Mouse (Mus musculus): ENCODE data around the gene E330017A01Rik. TPM values are rescaled to one million over a fixed set of nuclear protein-coding genes. Genes with fewer than 3 reads are reported as not detected.

The E330017A01Rik gene
- polyA plus RNA-seq, 1 experiment from 2014 or later: not detected

- no peaks in the 10 kb centered on the region for H3K9me3 ChIP-seq (ENCODE audit: control insufficient read depth, low read length)
- H3K27me3 ChIP-seq (replicated peaks; ENCODE audit: control insufficient read depth, insufficient read depth, low read length): no peaks in the 10 kb centered on the region
- H3K27ac ChIP-seq (ENCODE audit: low read depth, low read length): peak overlapping the region; percentile 80
- no peak overlapping the region for H3K9ac ChIP-seq (ENCODE audit: low read depth, low read length)
- H3K4me3 ChIP-seq (ENCODE audit: low read depth, low read length): no peak overlapping the region
- WGBS: 56% methylated on average over 2 of the region's 2 CpGs
- H3K4me1 ChIP-seq (replicated peaks; ENCODE audit: control insufficient read depth, insufficient read depth, low read length): peaks cover 12% of the 10 kb centered on the region
- H3K36me3 ChIP-seq (ENCODE audit: control insufficient read depth, insufficient read depth, low read length): no peaks in the 10 kb centered on the region
- peak; percentile 64 for ATAC-seq (replicated peaks; ENCODE audit: low FRiP score)
- H3K4me2 ChIP-seq: no peak overlapping the region
- no peak for DNase-seq (ENCODE audit: low spot score)
Observed at GRCm38 (mm10) chr16:58603831-58604230, 34.7 kb downstream of the E330017A01Rik start.

DNA sequence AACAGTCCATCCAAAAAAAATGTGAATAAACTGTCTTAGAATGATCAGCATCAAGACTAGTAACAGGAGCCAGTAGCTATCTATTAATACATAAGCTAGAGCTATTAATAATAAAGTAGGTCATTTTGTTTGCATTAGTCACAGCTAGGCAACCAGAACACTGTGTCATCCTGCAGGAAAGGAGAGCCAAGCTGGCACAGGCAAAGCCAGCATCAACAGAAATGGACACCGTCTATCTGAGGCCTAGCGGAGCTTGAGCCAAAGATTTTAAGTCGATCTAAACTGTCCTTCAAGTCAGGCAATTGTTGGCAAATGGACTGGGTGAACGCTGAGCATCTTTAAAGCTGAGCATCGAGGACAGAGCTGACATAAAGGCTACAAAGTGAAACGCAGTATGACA is 37.7 kb downstream of the E330017A01Rik start:
- WGBS: 86% methylated on average over 6 of the region's 6 CpGs

DNA sequence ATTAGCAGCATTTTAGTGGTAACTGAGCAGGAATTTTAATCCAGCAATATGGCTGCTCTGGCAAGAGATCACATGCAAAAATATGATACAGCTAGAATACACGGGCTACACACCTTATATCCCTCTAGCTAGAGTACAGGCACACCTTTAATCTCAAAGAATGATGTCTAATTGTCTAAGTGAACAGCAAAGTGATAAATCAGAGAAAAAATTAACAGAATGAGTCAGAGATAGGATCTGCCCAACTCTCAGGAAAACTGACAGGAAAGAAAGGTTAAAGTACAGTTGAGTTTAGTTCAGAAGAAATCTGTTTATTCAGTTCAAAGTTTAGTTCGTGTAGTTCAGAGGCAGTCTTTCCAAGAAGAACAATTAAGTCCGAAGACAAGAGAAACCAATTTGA is 47.2 kb downstream of the E330017A01Rik start:
- Histone ChIP-seq H3K9me3 (ENCODE audit: control insufficient read depth, low read length) (no peaks in the 10 kb centered on the region), H3K4me3 (ENCODE audit: low read depth, low read length) (no peak overlapping the region), H3K9ac (ENCODE audit: low read depth, low read length) (no peak overlapping the region), H3K4me1 (replicated peaks; ENCODE audit: control insufficient read depth, insufficient read depth, low read length) (no peaks in the 10 kb centered on the region), H3K27me3 (replicated peaks; ENCODE audit: control insufficient read depth, insufficient read depth, low read length) (no peaks in the 10 kb centered on the region), H3K27ac (ENCODE audit: low read depth, low read length) (no peak overlapping the region), H3K4me2 (no peak overlapping the region), H3K36me3 (ENCODE audit: control insufficient read depth, insufficient read depth, low read length) (no peaks in the 10 kb centered on the region)
- ATAC-seq (replicated peaks; ENCODE audit: low FRiP score): no peak
- no peak for DNase-seq (ENCODE audit: low spot score)
- WGBS: 77% methylated on average over 3 of the region's 3 CpGs

More for the DNA sequence above, 37.7 kb downstream of the E330017A01Rik start:
- Histone ChIP-seq H3K4me1 (replicated peaks; ENCODE audit: control insufficient read depth, insufficient read depth, low read length) (peaks cover 12% of the 10 kb centered on the region), H3K9ac (ENCODE audit: low read depth, low read length) (no peak overlapping the region), H3K4me2 (no peak overlapping the region), H3K27ac (ENCODE audit: low read depth, low read length) (no peak overlapping the region), H3K36me3 (ENCODE audit: control insufficient read depth, insufficient read depth, low read length) (no peaks in the 10 kb centered on the region), H3K4me3 (ENCODE audit: low read depth, low read length) (no peak overlapping the region), H3K9me3 (ENCODE audit: control insufficient read depth, low read length) (no peaks in the 10 kb centered on the region), H3K27me3 (replicated peaks; ENCODE audit: control insufficient read depth, insufficient read depth, low read length) (no peaks in the 10 kb centered on the region)
- DNase-seq (ENCODE audit: low spot score) (no peak), ATAC-seq (replicated peaks; ENCODE audit: low FRiP score) (no peak)

DNA sequence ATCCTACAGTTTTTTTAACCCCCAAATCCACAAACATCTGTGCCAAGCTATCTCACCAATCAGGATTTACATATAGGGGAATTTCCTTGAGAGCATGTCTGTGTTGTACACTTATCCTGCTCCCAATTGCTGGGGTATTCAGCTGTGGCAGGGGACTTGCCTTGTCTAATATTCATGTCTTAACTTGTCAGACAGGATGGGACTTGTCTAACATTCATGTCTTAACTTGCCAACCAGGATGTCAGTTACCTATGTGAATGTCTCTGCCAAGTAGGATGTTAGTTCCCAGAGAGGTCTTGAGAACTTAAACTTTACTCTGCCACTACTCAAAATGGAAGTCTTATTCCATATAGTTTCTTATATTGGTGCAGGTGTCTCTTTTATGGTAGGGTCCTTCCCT is 49.1 kb downstream of the E330017A01Rik start:
- DNase-seq (ENCODE audit: low spot score): no peak
- Histone ChIP-seq H3K36me3 (ENCODE audit: control insufficient read depth, insufficient read depth, low read length) (no peaks in the 10 kb centered on the region), H3K4me2 (no peak overlapping the region), H3K9ac (ENCODE audit: low read depth, low read length) (no peak overlapping the region), H3K9me3 (ENCODE audit: control insufficient read depth, low read length) (no peaks in the 10 kb centered on the region), H3K4me3 (ENCODE audit: low read depth, low read length) (no peak overlapping the region), H3K27ac (ENCODE audit: low read depth, low read length) (no peak overlapping the region), H3K4me1 (replicated peaks; ENCODE audit: control insufficient read depth, insufficient read depth, low read length) (no peaks in the 10 kb centered on the region), H3K27me3 (replicated peaks; ENCODE audit: control insufficient read depth, insufficient read depth, low read length) (no peaks in the 10 kb centered on the region)
- ATAC-seq (replicated peaks; ENCODE audit: low FRiP score): no peak

Other genes starting within 250 kb of the E330017A01Rik start
- 9.1 and 9.4 TPM in 2 replicates for gene Dcbld2, start 230.3 kb downstream of the E330017A01Rik start, polyA plus RNA-seq (2014; fragmentation: Nextera tagmentation; extraction: Ambion mirVana)
- 66.0 and 67.9 TPM in 2 replicates for gene St3gal6, start 114.5 kb downstream of the E330017A01Rik start, polyA plus RNA-seq (2014; fragmentation: Nextera tagmentation; extraction: Ambion mirVana)
- gene Gm813, start 21.8 kb downstream of the E330017A01Rik start, polyA plus RNA-seq (2014; fragmentation: Nextera tagmentation; extraction: Ambion mirVana): not detected in 2 replicates
- 388 and 389 TPM in 2 replicates for gene Cpox, start 31.6 kb upstream of the E330017A01Rik start, polyA plus RNA-seq (2014; fragmentation: Nextera tagmentation; extraction: Ambion mirVana)
- gene Gpr15, start 80.3 kb upstream of the E330017A01Rik start, polyA plus RNA-seq (2014; fragmentation: Nextera tagmentation; extraction: Ambion mirVana): not detected in 2 replicates
- gene Cldnd1, start 89.2 kb upstream of the E330017A01Rik start, polyA plus RNA-seq (2014; fragmentation: Nextera tagmentation; extraction: Ambion mirVana): 65.3 and 73.3 TPM in 2 replicates
- gene Olfr172, start 124.4 kb upstream of the E330017A01Rik start, polyA plus RNA-seq (2014; fragmentation: Nextera tagmentation; extraction: Ambion mirVana): not detected in 2 replicates
- gene Olfr173, start 161.5 kb upstream of the E330017A01Rik start, polyA plus RNA-seq (2014; fragmentation: Nextera tagmentation; extraction: Ambion mirVana): not detected in 2 replicates
- gene Olfr175-ps1, start 188.0 kb upstream of the E330017A01Rik start, polyA plus RNA-seq (2014; fragmentation: Nextera tagmentation; extraction: Ambion mirVana): not detected in 2 replicates
- not detected in 2 replicates for gene Olfr177, start 236.0 kb upstream of the E330017A01Rik start, polyA plus RNA-seq (2014; fragmentation: Nextera tagmentation; extraction: Ambion mirVana)

All from liver, embryonic 11.5 days (tissue).